Mouse (Mus musculus) 3T3-L1 (cell line): ENCODE measurements around the gene Sohlh2.
"Not testable (repeated sequence)": the region's sequence is repeated elsewhere in the genome, so short reads cannot be mapped to it uniquely, and the experiment has no call there.

Source experiments
- DNase-seq: peaks from one replicate; pipeline ENCODE4 v3.0.0-alpha.2; 2015; ENCODE audit warnings: low read depth, low spot score

Gene Sohlh2

GRCm38 (mm10) chr3:55181766-55182165 lies at the start of gene Sohlh2:
Sohlh2 (plus strand) TSS chr3:55182028.
- DNase-seq, result no peak

- no peak for DNase-seq
Observed at GRCm38 (mm10) chr3:55137039-55137438, 44.8 kb upstream of the Sohlh2 start, which contains the start of gene Ccdc169. Ccdc169 (plus strand) TSS chr3:55137339.

DNA sequence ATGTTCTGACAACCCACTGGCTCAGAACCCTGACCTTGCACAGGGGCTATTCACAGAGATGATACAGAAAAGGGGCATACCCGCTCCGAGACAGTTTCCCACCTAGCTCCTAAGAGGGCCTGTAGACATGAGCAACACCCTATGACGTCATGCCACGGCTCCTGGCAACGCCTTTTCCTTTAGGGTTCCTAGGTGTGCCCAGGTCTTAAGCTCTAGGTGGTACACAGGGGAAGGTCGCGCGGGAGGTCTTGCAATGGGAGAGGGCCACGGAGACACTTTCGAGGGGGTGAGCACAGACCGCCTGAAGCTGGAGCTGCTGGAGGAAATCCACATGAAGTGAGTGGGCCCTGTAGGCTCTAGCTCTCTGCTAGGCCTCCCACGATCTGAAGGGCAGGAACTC lies 42.0 kb upstream of the Sohlh2 start:
- DNase-seq, result no peak

DNA sequence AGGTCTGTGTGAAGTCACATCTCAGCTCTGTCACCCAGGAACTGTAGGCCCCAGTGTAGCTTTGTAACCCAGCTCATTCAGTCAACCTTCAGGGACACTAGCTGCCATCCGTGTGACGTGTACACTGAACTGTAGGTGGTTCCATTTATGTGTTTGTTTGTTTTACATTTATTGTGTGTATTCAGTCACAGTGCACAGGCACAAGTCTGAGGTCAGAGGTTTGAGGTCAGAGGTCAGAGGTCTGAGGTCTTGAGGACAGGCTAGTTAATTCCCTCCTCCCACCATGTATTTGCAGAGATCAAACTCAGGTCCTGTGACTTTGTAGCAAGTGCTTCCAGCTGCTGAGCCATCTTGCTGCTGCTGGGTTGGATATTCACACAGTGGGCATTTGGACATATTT lies 40.4 kb upstream of the Sohlh2 start:
- DNase-seq, result no peak

DNA sequence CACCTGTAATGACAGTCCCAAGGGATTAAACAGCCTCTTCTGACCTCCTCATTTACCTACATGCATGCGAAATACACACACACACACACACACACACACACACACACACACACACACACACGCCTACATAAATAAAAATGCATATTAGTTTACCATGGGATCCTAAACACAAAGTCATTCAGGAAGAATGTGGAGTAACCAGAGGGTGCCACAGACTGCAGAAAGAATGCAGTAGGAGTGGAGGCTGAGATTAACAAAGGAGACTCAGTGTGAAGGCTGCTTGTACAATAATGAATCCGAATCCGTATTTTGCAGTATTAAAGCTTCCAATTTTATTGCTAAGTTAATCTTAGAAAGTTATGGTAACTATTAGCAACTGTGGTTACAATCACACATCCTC lies 36.9 kb upstream of the Sohlh2 start:
- DNase-seq, result peak; percentile 78

GRCm38 (mm10) chr3:55146441-55146840 lies 35.4 kb upstream of the Sohlh2 start:
- no peak for DNase-seq

- DNase-seq, result peak; percentile 12
Observed at GRCm38 (mm10) chr3:55147156-55147555, 34.7 kb upstream of the Sohlh2 start.

DNA sequence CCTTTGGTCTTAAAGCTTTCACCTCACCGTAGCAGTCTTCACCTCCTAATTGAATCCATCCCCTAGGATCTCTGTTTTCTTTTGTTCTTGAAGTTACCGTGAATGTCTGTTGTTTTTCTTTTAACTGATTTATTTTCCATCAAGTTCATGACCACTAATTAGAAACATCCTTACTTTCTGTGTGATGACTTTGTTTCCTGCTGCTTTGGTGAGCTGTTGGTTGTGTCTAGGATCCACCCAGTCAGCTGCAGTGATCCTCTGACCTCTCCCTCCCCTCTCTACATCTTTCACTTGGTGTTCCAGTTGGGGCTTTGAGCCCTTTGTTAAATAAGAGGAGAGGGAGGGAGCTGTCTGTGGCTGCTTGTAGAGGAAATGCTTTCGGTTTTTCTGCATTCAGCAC lies 33.7 kb upstream of the Sohlh2 start:
- peak; percentile 32 for DNase-seq

- peak; percentile 85 for DNase-seq
Observed at GRCm38 (mm10) chr3:55151656-55152433, 30.0 kb upstream of the Sohlh2 start.

DNA sequence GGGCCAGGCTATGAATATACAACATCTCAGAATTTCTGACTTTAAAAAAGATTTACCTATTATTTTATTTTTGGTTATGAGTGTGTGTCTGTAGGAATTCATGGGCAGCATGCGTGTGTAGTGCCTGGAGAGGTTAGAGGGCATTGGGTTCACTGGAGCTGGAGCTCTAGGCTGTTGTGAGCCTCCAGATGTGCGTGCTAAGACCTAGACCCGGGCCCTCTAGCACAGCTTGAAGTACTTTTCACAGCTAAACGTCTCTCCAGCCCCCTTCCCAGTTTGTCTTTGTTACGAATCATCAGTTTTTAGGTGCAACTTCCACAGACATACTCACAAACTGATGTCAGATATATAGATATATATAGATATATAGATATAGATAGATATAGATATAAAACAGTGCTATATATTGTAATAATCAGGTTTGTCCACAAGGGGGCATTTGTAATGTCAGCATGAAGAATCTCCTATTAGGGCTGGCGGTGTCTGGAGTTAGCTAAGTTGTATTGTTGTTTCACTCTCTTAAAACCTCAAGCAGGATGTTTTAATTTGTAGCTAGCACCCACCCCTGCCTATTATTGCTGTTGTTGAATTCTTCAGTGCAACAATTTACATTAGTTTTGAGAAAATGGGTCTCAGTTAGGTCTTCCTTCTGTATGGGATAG lies 29.0 kb upstream of the Sohlh2 start:
- peak; percentile 86 for DNase-seq

GRCm38 (mm10) chr3:55154163-55154562 lies 27.7 kb upstream of the Sohlh2 start:
- DNase-seq, result no peak

GRCm38 (mm10) chr3:55157413-55157812 lies 24.4 kb upstream of the Sohlh2 start:
- DNase-seq, result no peak

GRCm38 (mm10) chr3:55161144-55161543 lies 20.7 kb upstream of the Sohlh2 start:
- DNase-seq, result no peak

GRCm38 (mm10) chr3:55163510-55163909 lies 18.3 kb upstream of the Sohlh2 start:
- DNase-seq, result no peak

DNA sequence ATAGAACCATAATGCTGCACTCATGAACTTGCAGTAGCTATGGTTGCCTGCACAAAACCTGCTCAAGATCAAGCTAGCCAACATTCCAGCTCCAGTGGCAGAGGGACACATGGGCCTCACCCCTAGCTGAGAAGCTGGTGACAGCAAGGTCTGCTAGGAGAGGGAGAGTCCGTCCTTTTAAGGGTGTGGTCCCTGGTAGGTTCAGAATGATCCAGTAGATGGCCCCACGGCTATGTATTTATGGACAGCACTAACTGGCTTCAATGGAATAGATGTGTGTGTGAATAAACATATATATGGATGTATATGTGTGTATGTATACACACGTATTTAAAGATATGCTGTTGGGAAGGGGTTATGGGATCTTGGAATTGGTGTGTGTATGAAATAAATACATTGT lies 9.3 kb upstream of the Sohlh2 start:
- DNase-seq, result peak; percentile 53

GRCm38 (mm10) chr3:55177271-55177670 lies 4.6 kb upstream of the Sohlh2 start:
- no peak for DNase-seq

DNA sequence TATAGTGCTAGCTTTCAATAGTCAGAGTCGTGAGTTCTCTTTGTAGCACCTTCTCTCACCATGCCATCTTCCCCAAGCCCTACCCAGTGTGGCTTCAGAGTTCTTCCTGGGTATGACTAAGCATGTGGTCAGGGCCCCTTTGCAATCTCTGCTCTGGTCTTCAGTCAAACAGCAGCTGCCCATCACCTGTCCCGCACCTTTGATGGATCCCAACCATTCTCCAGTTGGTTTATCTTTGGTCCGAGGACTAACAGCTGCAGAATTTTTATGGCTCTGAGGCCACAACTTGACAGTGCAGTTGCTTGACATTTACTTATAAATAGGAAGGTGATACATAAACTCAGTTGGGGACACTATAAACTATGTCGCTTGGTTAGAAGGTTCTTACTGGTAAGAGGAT lies 9.8 kb downstream of the Sohlh2 start:
- DNase-seq, result no peak

DNA sequence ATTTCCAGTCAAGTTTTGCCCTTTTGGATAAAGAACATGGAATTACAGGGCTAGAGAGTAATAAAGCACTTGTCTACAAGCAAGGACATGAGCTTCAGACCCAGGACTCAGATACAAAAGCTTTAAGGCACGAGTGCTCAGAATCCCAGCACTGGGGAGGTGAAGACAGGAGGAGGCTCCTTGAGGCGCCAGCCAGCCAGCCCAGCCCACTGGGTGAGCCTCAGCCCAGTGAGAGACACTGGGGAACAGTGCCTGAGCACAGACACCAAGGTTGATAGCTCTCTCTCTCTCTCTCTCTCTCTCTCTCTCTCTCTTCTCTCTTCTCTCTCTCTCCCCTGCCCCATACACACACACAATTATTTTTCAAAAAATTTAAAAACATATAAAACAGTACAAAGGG lies 11.5 kb downstream of the Sohlh2 start:
- no peak for DNase-seq

GRCm38 (mm10) chr3:55194792-55195191 lies 13.0 kb downstream of the Sohlh2 start:
- no peak for DNase-seq

DNA sequence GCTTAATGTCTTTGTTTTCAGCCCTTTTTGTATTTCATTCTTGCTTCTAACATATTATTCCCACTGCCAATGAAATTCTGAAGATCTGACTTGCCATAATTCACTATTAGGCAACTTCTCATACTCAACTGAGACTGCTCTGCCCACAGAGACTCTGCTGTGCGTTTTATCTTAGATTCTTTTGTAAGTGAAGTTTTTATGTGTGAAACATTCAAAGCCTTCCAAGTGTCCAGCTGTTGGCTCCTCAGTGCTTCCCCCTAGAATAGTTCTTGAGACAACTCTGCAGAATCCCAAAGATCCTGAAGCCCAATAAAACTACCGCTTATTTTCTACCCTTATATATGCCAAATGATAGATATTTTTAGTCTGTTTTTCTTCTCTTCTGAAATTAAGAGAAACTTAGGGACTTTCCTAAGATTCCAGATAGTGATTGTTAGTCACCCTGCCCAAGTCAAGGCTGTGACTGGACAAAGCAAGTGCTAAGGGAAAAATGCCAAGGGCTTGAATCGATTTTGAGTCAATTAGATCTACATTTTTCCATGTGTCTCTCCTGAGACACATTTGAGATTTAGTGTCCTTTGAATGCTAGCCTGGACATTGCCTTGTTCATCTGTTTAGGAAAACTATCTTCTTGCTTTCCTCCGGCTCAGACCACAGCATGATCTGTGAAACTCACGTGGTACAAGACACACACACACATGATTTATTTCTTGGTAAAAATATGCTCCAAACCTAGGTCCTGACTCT lies 13.9 kb downstream of the Sohlh2 start:
- peak; percentile 52 for DNase-seq

GRCm38 (mm10) chr3:55196328-55196710 lies 14.5 kb downstream of the Sohlh2 start:
- no peak for DNase-seq

DNA sequence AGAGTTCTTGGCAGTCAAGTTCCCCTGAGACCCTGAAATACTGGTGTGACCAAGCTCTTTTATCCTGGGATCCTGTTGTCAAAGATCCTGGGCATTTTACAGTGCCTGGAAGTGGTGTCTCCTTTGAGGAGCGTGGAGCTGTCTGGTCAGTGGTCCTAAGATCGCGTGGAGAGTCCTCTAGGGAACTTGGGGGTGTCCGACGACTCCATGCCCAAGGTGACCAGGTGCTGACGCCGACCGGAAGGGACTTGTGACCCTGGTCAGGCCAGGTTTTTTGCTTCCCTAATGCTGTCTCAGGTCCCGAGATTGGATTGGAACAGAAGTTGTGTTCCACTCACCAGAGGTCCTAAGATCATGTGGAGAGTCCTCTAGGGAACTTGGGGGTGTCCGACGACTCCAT lies 21.8 kb downstream of the Sohlh2 start:
- DNase-seq, result not testable (repeated sequence)
